Mouse (Mus musculus) frontal cortex, adult 2 months (tissue): Measurements from ENCODE around the gene Lipk. TPM values are rescaled to one million over a fixed set of nuclear protein-coding genes. Genes with fewer than 3 reads are reported as not detected.

Source experiments
- polyA plus RNA-seq: library from polyadenylated mRNA; depleted of rRNA; stranded (reverse); fragments of >200 nt; gene quantifications from 2 replicates; pipeline ENCODE4 v1.2.3, GENCODE M21; 2012; rRNA removed

Lipk gene
- polyA plus RNA-seq, 1 experiment, result not detected

Other genes starting within 250 kb of the Lipk start
- 5.2 and 6.8 TPM in 2 replicates for gene Lipo3, start 246.3 kb upstream of the Lipk start, polyA plus RNA-seq
- gene Lipo1, start 220.8 kb upstream of the Lipk start, polyA plus RNA-seq, result not detected in 2 replicates
- not detected in 2 replicates for gene Lipf, start 47.1 kb upstream of the Lipk start, polyA plus RNA-seq
- gene Lipn, start 59.1 kb downstream of the Lipk start, polyA plus RNA-seq, result not detected in 2 replicates
- gene Lipm, start 92.6 kb downstream of the Lipk start, polyA plus RNA-seq, result not detected in 2 replicates
- gene Ankrd22, start 157.8 kb downstream of the Lipk start, polyA plus RNA-seq, result 0.17 TPM in 1 of 2 replicates, not detected in the other
- gene Stambpl1, start 183.9 kb downstream of the Lipk start, polyA plus RNA-seq, result 16.0 and 16.4 TPM in 2 replicates
- 22.6 and 40.5 TPM in 2 replicates for gene Acta2, start 247.3 kb downstream of the Lipk start, polyA plus RNA-seq